Mouse (Mus musculus): ENCODE results near the gene Nr4a2. TPM values are rescaled to one million over a fixed set of nuclear protein-coding genes. Genes with fewer than 3 reads are reported as not detected.
A peak's percentile ranks its signal among the peaks of the same experiment; 100 is the strongest.

Gene Nr4a2
- under 1 TPM; 0.49 to 0.89 (median 0.77) TPM for total RNA-seq (2022)

DNA sequence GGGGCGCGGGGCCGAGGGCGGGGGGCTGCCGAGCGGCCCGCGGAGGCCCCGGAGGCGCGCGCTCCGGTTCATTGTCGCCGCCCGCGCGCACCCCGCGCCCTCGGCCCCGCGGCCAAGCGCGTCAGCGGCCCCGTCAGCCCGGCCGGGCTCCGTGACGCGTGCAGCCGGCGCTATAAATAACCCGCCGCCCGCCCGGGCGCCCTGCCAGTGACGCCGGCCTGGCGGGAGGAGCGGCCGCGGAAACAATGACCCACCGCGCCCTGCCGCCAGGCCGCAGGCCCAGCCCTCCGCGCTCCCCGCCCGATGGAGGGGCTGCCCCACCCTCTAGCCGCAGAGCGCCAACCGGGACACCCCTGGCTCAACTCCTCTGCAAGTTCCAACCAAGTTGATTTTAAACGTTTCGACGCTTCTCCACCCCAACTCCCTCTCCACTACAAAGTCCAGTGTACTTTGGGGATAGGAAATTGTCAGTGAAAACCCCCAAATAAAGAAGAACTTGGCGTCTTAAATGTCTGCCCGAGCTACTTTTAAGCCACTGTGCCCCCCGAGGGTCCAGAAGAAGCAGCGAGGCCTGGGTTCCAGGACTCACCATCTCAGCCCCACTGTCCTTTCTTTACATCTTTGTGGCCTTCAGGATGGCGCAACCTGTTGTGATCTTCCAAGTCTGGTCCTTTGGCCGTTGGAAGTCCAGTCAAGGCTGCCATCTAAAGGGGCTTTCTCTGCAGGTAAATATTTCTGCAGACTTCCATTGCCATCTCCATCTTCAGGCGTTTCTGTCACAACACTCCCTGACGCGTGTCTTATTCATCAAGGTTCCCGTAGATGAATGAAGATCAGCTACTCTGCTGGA, at the start of gene Nr4a2:
Gene Nr4a2, minus strand, starts transcription at position 13 of the 850 bp plus-strand sequence.
- DNase-seq (ENCODE audit: low spot score in 2 of 2): peak; percentile 81 to 87

DNA sequence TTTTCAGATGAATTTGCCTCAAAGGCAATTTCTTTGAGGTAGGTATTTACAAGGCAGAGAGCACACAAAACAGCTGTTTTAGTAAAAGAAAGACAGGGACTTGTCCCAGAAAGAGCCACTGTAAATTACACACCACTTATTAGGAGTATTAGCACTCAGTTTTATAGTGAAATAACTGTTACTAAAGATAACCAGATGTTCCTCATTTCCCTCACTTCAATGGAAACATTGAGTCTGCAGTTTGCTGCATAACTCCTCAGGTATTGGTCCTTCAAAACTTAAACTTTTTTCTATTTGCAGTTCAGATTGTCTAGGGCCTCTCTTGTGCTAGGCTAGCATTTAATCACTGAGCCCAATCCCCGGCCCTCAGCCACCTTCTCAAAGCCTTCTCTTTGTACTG, 41.6 kb upstream of the Nr4a2 start:
- DNase-seq (ENCODE audit: low spot score in 2 of 2): no peak

DNA sequence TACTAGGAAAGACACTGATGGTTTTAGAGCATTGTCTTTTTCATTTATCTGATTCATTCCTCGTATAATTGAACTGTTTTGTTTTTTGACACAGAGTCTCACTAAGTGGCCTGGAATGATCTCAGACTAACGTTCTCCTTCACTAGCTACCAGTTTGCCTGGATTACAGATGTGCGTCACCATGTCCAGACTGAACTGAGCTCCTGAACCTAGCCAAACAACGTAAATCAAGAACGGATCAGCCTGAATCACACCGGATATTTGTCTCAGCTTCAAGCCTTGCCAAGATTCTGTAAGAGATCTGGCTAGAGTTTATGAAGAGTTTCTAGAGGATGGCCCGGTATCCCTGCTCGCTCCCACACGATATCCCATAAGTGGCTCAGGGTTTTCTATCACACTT, 33.0 kb upstream of the Nr4a2 start:
- no peak for DNase-seq (ENCODE audit: low spot score in 2 of 2)

DNA sequence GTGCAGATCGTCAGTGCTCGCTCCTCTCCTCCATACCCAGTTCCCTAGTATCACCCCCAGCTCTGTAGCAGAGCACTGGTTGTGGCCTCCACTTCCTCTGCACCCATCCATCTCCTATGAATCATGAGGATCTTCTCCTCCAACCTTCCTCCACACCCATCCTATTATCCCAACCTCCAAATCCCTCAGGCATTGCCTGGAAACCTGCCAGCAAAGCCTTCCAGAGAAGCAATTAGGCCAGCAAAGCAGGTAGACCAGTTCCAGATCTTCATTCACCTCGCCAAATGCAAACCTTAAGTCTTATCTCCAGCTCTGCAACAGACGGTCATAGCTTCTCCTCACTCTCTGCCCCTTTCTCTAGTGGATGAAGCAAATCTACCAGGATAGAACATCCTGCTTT, 26.0 kb upstream of the Nr4a2 start:
- DNase-seq (ENCODE audit: low spot score in 2 of 2): no peak

DNA sequence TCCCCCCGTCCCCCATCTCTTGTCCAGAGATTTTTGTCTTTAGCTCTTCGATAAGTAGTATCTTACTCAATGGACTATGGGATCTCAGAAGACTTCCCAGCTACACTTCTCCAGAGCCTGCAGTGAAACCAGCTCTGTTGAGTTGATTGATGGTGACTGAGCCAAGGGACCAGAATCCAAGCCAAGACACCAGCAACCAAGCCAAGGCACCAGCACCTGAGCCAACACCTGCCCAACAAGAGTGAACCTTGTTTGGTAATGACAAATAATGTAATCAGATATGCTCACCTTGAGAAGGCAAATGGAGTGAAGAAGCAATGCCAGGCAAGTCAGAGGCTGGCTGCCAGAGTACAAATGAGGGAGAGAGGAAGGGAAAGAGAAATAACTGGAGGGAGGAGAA, 24.4 kb upstream of the Nr4a2 start:
- DNase-seq (ENCODE audit: low spot score in 2 of 2): no peak

DNA sequence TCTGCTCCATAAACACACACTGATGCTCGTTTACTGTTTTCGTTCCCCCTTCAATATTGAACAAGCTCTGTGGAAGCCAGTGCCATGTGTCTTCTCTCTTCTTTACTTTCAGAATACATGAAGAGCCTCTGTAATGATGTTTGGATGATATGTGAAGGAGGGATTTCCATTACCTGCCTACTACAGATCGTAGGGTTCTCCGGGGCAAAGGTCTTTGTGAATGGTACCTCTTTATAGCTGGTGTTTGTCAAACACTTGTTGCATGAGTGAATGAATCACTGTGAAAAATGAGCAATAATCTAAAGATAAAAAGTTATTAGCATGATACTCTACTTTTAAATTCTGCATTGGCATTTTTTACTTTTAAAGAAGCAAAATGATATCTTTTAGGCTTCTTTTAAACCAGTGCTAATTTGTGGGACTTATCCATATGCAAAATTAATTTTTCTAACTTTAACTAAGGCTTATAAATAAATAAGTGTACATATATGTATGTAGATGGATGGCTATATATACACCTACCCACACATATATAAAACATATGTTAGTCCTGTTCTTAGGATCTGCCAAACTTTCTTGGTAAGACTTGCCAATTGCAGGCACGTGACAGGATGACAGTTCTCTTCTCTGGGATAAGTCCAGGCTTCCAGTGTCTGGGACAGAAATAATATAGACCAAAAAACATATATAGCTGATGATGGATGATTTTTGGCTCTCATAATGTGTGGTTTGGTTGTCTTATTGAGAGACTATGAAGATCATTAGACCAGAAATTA, 22.0 kb upstream of the Nr4a2 start:
- no peak for DNase-seq (ENCODE audit: low spot score in 2 of 2)

DNA sequence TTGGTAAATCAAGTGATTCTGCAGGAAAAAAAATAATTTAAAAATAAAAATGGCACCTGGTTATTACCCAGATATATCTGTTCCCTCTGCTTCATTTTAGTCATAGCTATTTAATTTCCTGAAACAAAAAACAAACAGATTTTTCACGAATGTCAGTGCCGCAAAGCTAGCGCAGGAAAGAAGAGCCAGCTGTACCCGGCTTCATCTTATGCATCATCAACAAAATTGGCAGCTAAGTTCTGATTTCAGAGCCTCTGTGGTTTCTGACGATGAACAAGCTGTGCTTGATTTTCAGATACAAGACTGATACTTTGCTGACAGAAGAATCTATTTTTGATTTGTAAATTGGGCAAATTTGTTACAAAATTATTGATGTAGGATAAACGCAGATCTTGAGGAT, 14.8 kb upstream of the Nr4a2 start:
- DNase-seq (ENCODE audit: low spot score in 2 of 2): no peak

DNA sequence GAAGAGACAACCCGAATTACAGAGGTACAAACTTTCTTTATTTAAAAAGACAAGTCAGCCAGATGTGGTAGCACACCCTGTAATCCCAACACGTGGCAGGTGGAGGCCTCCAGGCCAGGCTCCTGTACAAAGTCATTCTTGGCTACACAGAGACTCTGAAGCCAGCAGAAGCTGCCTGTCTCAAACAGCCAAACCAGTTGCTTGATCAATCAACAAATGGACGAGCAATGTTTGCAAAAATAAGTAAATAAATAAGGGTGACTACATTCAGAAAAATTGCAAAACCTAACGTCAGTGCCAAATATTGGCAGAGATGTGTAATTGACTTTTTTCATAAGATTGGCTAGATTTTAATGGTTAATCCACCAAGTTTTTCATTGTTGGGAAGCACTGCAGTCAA, 3.7 kb upstream of the Nr4a2 start:
- no peak for DNase-seq (ENCODE audit: low spot score in 2 of 2)

DNA sequence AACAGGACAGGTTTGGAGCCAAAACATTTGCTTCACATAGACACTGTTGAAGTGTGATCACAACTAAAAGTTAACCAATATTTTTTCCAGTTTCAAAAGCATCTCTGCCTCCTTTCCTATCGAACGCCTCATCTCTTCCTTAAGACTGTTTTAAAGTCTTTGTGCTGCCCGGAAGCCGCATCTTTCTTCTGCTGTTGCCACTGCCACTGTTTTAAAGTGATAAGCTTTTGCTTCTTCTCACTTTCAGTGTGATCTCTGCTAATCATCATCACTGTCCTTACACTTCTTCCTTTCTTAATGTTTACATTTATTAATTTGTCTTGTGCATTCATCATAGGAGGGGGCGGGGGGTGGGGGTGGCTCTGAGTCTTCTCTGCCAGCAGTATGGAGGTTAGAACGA, 2.1 kb upstream of the Nr4a2 start:
- DNase-seq (ENCODE audit: low spot score in 2 of 2): no peak

DNA sequence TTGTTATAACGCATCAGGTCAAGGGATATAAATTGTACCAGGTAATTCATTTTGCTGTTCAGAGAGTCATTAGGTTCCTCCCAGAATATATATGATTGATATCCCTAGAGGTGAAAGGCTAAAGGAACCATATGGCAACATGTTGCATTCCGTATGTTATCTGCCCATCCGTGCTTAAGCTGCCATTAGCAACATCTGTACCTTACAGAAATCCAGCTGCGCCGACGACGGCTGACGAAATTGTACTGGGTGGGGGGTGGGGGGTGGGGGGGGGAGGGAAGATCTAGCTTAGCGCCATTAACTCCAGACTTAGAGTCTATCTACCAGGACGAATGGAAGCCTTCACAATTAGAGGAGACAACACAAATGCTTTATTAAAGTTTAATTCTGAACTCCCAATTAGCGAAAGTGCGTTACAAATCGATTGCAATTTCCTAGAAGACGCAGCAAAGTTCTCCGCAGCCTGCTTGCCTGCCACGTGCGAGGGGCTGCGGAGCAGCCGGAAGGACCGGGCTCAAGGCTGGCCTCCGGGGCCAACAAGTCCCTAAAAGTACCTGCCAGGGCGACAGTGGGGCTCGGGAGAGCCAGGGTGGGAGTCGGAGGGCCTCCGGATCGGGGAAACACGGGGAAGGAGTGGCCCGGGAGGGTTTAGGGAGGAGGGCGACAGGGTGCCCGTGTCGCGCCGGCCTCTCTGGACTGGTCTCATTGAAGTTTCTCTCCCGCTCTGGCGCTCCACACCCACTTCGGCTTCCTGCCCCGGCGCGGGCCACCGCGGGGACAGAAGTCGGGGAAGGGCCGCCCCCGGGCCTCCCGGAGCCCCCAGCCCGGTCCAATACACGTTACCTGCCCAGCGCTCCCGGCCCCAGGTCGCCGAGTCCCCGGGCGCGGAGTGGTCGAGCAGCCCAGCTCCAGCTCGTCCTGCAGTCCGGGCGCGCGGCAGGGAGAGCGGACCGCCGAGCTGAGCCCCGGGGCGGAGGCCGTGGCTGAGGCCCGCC, 520 bp downstream of the Nr4a2 start:
- DNase-seq (ENCODE audit: low spot score in 2 of 2): peak; percentile 35 to 42

DNA sequence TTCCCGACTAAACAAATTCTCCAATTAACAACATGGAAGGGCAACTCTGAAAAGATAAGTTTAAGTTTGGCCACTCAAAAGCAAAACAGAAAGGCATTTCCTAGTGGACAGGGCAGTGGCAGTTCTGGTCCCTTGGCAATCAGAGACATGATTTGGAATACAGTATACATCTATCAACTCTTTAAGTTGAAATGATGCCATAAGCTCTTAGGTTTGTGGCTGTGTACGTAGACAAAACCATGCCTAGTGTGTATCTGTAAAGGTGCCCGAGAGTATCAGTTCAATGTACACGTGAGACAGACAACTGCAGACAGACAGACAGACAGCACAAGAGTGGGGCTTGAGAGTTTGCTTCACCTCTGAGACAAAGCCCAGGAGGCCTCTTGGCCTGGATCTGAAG, 2.7 kb downstream of the Nr4a2 start:
- DNase-seq (ENCODE audit: low spot score in 2 of 2): no peak

DNA sequence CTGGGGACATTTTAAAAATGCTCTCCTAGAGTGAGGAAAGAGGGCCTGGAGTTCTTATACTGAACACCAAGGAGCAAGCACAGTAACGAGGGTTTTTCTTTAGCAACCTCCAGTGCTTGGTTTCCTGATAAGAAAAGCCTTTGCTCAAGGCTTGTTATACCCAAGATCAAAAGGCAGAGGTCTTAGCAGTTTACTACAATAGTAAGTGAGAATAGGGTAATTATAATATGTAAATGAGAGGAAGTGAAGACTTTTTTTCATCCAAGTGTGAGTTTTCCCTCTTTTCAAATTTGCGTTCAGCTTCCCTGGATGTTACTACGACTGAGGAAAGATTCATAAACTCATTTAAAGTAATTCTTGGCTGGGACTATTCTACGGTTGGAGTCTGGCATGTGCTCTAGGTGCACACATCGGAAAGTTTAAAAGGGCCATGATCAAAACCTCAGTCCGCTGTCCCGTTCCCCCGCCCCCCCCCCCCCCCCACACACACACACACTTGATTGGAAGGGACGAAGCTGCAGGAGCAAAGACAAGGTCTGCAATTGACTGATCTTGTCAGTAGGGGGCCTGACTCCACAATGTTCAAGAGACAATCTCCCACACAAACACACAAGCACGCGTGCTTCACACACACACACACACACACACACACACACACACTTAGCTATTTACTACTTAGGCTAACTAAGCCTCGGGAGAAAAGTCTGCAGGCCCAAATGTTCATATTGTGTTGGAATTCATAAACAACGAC, 6.4 kb downstream of the Nr4a2 start:
- peak; percentile 49 to 64 for DNase-seq (ENCODE audit: low spot score in 2 of 2)

DNA sequence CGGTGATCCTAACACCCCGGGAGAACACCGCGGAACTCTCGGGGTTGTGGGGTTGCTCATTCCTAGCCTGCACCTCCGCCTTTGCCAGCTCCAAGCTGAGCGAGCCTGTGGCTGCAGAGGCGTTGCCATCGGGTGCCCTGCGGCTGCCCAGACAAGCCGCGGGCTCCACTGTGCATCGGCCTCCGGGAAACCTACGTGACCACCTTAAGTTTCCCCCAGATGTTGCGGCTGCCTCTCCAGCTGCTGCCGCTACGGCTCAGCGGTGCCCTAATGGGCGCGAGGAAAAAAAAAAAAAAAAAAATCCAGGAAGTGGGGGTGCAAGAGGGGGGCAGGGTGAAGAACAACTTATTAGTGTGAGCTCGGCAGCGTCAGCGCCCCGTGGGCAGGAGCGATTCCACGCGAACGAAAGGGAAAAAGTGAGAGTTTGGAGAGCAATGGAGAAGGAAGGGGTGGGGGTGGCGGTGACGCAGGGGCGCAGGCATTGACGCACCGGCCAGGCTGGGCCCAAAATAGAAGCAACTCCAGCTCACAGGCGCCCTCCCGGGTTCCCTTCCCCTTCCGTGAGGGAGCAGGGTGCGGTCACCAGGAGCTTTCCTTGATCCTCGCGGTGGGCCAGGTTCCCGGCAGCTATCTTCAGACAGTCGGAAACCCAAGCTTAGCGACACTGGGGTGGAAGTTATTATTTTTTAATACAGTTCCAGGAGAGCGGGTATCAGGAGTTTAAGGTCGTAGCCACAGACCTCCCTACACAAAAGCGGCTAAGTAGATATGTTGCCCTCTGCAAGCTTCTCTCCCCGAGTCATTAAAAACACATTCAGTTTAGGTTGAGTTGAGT, 7.2 kb downstream of the Nr4a2 start:
- DNase-seq (ENCODE audit: low spot score in 2 of 2): peak; percentile 65

DNA sequence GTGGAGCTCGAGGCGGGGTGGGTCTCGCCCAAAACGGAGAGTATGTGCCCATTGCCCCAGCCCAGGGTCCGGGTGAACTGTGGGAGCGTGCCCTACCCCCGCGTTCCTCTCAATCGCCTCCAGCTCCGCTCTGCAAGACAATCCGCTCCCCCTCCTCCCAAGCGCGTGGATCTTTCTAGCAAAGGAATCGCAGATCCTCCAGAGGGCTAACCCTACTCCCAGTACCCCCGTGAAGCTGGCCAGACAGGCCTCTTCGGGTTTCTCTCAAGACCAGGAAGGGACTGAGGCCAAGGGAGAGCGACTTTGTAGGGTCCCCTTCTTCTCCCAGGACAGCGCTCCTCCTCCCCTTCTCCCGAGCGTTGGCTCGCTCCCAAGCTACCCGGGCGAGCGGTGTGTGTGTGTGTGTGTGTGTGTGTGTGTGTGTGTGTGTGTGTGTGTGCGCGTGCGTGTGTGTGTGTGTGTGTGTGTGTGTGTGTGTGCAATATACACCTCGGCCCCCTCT, 7.9 kb downstream of the Nr4a2 start:
- peak in 1 of 2 experiments; percentile 34 for DNase-seq (ENCODE audit: low spot score in 2 of 2)

DNA sequence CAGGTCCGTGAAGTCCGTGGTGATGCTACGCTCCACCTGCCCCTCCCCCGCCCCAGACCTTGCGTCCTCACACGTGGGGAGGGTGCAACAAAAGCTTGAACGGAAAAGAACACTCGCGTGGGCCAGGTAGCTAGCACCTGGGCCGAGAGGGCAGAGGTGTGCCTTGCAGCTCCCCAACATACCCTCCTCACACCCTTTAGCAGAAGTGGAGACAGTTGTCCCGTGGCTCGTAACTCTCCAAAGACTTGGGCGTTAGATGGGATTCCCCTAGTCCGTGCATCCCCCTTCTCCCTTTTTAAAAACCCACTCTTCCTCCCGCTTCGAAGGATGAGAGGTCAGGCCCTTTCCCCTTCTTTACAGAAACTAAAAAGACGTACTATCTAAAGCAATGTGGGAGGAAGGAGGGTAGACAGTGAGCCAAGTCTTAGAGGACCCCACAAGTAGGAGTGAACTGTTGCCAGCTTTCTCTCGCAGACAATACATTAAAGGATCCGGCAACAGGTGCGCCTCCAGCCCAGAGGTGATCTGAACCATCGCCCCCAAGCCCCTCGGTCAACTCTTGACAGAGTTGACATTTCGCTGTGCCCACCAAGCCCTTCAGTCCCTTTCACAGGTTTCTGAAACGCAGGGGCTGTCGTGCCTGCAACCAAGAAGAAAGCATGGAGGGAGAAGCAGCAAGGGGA, 8.5 kb downstream of the Nr4a2 start:
- DNase-seq (ENCODE audit: low spot score in 2 of 2): no peak

DNA sequence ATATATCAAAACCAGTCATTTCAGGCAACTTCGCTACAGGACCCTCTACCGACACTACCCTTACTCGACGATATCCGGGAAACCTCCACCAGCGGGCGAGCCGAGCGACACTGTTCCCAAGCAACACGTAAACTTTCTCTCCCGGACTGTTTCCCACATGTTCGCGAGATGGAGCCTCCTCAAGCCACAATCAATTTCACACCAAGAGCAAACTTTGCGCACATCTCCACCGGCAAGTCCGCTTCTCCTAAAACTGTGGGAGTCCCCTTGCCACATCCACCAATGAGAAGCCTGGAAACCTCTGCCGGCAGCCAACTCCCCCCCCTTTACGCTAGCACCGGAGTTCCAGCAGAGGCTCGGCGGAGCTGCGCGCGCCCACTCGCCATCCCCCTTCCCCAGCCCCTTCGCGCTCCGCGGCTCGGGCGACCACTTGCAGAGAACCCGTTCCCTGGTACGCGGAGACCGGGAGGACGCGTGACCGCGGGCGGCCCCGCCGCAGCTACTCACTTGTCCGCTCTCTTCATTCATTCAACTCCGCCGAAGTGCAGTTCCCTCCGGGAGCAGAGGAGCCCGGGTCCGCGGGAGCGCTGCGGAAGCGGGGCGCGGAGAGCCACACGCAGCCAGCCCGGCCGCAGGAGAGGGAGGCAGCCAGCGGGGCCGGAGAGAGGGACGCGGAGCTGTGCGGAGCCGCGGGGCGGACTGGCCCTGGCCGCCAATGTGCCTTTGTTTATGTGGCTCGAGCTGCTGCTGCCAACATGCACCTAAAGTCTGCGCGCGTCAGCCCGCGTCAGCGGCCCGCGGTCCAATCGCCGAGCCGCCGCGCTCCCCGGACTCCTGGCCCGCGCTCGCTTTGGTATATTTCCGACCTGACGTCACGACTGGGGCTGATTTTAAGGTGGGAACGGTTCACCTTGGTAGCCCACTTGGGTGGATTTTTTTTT, 9.3 kb downstream of the Nr4a2 start:
- peak in 1 of 2 experiments; percentile 49 for DNase-seq (ENCODE audit: low spot score in 2 of 2)

DNA sequence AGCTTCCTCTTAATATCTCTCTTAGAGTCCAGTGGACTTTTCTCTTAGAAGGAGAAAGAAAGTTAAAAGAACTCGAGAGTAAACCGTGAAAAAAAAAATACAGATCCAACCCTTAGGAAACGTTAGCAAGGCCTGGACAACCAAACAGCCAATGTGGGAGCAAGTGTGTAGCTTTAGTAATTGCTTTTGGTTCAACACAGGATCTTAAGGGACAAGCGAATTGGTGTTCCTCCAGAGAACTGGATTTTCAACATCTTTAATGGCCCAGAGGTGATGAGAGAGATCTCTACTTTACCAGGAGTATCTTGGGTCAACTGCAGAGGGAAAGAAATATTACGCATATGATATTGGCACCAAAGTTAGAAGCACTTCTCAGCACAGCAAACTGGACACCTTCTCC, 10.4 kb downstream of the Nr4a2 start:
- no peak for DNase-seq (ENCODE audit: low spot score in 2 of 2)

DNA sequence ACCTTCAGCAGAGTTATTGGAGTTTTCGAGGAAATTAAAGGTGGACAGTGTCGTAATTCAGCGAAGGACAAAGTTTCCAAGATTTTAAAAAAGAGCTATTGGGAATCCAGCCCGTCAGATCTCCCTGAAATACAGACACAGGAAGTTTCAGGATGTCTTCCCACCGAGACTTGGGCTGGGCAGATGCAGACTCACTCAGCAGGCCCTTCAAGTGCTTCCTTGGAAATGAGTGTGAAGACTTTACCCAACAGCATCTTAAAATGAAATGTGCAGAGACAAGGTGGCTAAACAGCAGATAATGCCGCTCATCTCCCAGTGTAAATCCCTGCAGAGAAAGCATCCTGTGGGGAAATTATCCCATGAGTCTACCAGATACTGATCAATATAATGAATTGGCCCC, 10.9 kb downstream of the Nr4a2 start:
- no peak for DNase-seq (ENCODE audit: low spot score in 2 of 2)

Data from gastrocnemius, adult 8-10 months (tissue).